Mouse (Mus musculus) R1 (cell line): ENCODE results near the gene Cfap74.

Experiments used
- DNase-seq: peaks from one replicate; pipeline ENCODE4 v3.0.0-alpha.2; 2018; ENCODE audit warnings: low read depth, low spot score

The Cfap74 gene

DNA sequence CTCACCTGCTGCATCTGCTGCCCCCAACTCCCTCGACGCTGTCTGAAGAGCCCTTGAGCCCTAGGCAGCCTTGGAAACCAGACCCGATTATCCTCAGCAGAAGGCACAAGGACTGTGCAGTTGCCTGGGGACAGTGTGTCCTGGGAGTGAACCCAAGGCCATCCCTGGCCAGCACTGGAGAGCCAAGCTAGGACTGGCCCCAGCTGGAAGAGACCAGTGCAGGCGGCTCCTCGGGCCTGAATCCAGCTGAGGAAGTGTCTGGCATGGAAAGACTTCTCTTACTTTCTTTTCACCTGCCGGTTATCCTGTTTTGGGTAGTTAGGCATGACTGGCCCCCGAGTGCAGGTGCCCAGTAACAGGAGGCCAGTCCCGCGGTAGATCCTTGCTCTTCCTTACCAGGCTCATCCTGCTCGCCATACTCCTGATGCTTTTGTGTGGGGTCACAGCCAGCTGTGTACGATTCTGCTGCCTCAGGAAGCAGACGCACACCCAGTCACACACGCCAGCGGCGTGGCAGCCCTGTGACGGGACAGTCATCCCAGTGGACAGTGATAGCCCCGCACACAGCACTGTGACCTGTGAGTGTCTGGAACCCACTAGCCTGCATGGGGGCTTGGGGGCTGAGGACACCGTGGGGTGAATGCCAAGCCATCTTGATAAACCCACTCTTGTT is 60.7 kb downstream of the Cfap74 start:
- no peak for DNase-seq

- no peak for DNase-seq
Measured at GRCm38 (mm10) chr4:155470263-155470953, 61.4 kb downstream of the Cfap74 start.

GRCm38 (mm10) chr4:155470997-155471396 is 62.0 kb downstream of the Cfap74 start:
- DNase-seq: no peak

GRCm38 (mm10) chr4:155471406-155471805 is 62.4 kb downstream of the Cfap74 start:
- no peak for DNase-seq

DNA sequence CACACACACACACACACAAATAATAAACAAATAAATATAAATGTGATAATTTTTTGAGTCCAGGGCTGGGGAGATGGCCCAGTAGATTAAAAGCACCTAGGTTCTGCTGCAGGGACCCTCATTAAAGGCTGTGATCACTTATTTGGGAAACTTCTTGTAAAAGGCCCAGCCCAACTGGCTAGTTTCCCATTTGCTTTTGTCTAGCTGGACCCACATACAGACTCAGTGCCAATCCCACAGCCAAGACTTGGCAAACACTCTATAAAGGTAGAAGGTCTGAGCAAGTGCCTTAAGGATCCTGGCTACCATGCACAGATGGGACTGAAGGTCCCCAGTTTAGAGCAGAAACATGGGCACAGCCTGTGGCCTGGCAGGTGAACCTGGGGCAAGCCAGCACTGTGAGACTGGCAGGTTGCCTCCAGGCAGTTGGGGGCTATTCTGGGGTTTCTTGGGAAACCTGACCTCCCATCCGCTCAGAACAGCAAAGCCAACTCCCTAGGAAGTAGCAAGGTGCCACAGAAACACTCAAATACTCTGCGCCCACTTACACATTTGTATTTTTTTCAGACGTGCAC is 63.8 kb downstream of the Cfap74 start:
- DNase-seq: no peak

GRCm38 (mm10) chr4:155473319-155473718 is 64.3 kb downstream of the Cfap74 start:
- peak; percentile 45 for DNase-seq

- peak; percentile 76 for DNase-seq
Measured at GRCm38 (mm10) chr4:155473796-155474195, 64.8 kb downstream of the Cfap74 start.

- DNase-seq: peak; percentile 89
Measured at GRCm38 (mm10) chr4:155481381-155482124, 72.6 kb downstream of the Cfap74 start.

DNA sequence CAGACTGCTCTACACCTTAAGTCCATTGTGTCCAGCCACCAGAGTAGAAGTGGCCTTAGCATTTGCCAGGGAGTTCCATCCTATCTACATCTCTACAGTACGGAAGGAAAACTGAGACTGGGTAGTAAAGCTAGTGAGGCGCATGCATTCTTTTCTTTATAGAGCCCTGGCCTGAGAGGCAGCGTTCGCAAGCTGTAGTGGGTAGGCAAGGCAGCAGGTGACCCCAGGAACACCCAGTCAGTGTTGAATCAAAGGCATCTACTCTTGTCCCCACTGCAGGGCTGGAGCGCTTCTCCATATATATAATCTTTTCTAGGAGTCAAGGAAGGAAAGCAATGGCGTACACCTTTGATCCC is 73.1 kb downstream of the Cfap74 start:
- DNase-seq: no peak

- DNase-seq: no peak
Measured at GRCm38 (mm10) chr4:155482733-155483540, 73.9 kb downstream of the Cfap74 start.

GRCm38 (mm10) chr4:155485521-155485920 is 76.5 kb downstream of the Cfap74 start:
- DNase-seq: no peak

- DNase-seq: no peak
Measured at GRCm38 (mm10) chr4:155487746-155488145, 78.8 kb downstream of the Cfap74 start.

GRCm38 (mm10) chr4:155488232-155489025 is 79.4 kb downstream of the Cfap74 start:
- no peak for DNase-seq

GRCm38 (mm10) chr4:155489101-155489970 is 80.3 kb downstream of the Cfap74 start:
- no peak for DNase-seq

- DNase-seq: peak; percentile 14
Measured at GRCm38 (mm10) chr4:155490456-155490855, 81.5 kb downstream of the Cfap74 start.

DNA sequence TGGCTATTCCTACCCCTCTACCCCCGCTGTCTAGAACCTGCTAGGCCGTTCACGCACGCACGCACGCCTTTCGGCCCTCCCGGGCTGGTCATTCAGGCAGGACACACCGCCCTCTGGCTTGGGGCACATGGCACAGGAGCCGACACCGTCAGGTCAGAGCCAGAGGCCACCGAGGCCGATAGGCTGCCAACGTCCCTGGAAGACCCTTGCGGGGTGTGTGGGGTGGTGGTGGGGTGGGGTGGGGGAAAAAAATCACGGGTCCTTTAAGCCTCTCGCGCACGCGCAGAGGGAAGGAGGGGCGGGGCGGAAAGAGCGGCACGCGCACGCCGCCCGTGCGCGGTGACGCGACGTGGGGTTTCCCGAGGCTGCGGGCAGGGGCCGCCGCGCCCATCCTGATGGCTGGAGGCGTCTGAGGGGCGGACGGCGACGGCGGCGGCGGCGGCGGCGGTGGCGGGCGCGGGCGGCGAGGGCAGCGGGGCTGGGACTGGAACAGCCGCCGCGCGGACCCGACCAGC is 82.1 kb downstream of the Cfap74 start, which contains the start of gene Gnb1:
Gene Gnb1, plus strand, starts transcription at position 372 of the 515 bp plus-strand sequence.
- peak; percentile 87 for DNase-seq

GRCm38 (mm10) chr4:155491529-155492130 is 82.6 kb downstream of the Cfap74 start:
- DNase-seq: peak; percentile 52

- DNase-seq: peak; percentile 63
Measured at GRCm38 (mm10) chr4:155492131-155492633, 83.2 kb downstream of the Cfap74 start.

DNA sequence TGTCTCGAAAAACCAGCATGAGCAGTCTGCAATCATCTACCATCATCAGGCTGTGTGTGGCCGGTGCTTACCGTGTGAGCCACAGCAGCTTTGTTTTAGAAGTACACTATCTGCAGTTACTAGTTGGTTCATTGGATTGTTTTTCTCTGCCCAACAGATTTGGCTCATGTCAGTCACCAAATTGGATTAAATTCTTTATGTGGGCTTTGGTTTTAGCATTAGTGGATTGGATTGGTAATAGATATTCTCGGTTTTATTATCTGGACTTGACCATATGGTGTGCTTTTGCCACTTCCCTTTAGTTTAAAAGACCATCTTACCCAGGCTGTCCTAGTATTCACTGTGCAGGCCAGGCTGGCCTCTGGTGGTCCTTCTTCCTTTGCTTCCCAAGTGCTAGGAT is 85.9 kb downstream of the Cfap74 start:
- DNase-seq: no peak
